Mouse (Mus musculus) heart, adult 2 months (tissue): ENCODE data around the gene Kcnk5. TPM values are rescaled to one million over a fixed set of nuclear protein-coding genes. Genes with fewer than 3 reads are reported as not detected.

Experiments used
- DNase-seq, 2 experiments: peaks; one replicate each; pipeline ENCODE4 v3.0.0; 2021
- H3K27ac ChIP-seq: fragments of 200-600 bp; 2 replicates; pipeline ENCODE4 v1.8.1; 2022
- H3K27me3 ChIP-seq: fragments of 200-500 bp; 2 replicates; pipeline ENCODE4 v1.6.1; 2012; ENCODE audit warnings: mild to moderate bottlenecking, low read length, inconsistent platforms, mixed read lengths; ENCODE audit not compliant: control insufficient read depth, insufficient read depth
- H3K36me3 ChIP-seq: fragments of 200-500 bp; 2 replicates; pipeline ENCODE4 v1.6.1; 2012; ENCODE audit warnings: low read length, inconsistent platforms; ENCODE audit not compliant: control insufficient read depth, insufficient read depth
- H3K4me1 ChIP-seq: fragments of 200-500 bp; 2 replicates; pipeline ENCODE4 v1.6.1; 2011; ENCODE audit warnings: low read length; ENCODE audit not compliant: control insufficient read depth, insufficient read depth
- H3K4me3 ChIP-seq: fragments of 200-600 bp; 2 replicates; pipeline ENCODE4 v1.8.1; 2022
- H3K79me2 ChIP-seq: fragments of 200-500 bp; replicated peaks from 2 replicates; pipeline ENCODE4 v1.6.1; 2012; ENCODE audit warnings: mild to moderate bottlenecking, inconsistent platforms, low read length, moderate library complexity, mixed read lengths; ENCODE audit not compliant: control insufficient read depth, insufficient read depth
- H3K9ac ChIP-seq: fragments of 200-500 bp; 2 replicates; pipeline ENCODE4 v1.6.1; 2012; ENCODE audit warnings: low read depth, mild to moderate bottlenecking, control low read depth, inconsistent platforms, low read length, mixed read lengths
- CTCF ChIP-seq: fragments of 200-600 bp; IDR thresholded peaks from 2 replicates; pipeline ENCODE4 v1.8.1; 2022; ENCODE audit warnings: antibody characterized with exemption, mild to moderate bottlenecking, moderate library complexity
- EP300 ChIP-seq: fragments of 200-500 bp; IDR thresholded peaks from 2 replicates; pipeline ENCODE4 v1.6.1; 2011; ENCODE audit warnings: low read depth, low read length, control low read depth; ENCODE audit not compliant: insufficient read depth
- POLR2A ChIP-seq: fragments of 200-500 bp; IDR thresholded peaks from 2 replicates; pipeline ENCODE4 v1.6.1; 2011; ENCODE audit warnings: mild to moderate bottlenecking, low read depth, low read length, control low read depth; ENCODE audit not compliant: insufficient read depth
- WGBS: fragments of 180-500 bp; shearing (Covaris S2); methylation state at CpG from one replicate; pipeline ENCODE4 v1.1.7; 2018; 5-methylcytosine and 5-hydroxymethylcytosine counted together
- intact Hi-C: fragments of 180-260 bp; cut with DNase I; formaldehyde crosslinking; loops from one replicate; pipeline ENCODE4 v1.15.1; 2025
- polyA plus RNA-seq: library from polyadenylated mRNA; depleted of rRNA; stranded (reverse); fragments of >200 nt; gene quantifications from 2 replicates; pipeline ENCODE4 v1.2.3, GENCODE M21; 2012
- total RNA-seq, 2 experiments: library from RNA; stranded (reverse); gene quantifications; 2 replicates each; pipeline ENCODE4 v1.2.3; 2021

Kcnk5 gene
- total and polyA plus RNA-seq, 3 experiments = 0.65 to 0.84 (median 0.70) TPM

GRCm38 (mm10) chr14:20158727-20159681 lies 22.6 kb downstream of the Kcnk5 start:
- Histone ChIP-seq H3K27ac (no peak overlapping the region), H3K36me3 (no peaks in the 10 kb centered on the region), H3K4me1 (no peaks in the 10 kb centered on the region), H3K4me3 (no peak overlapping the region), H3K9ac (no peak overlapping the region), H3K27me3 (no peaks in the 10 kb centered on the region), H3K79me2 (no peaks in the 10 kb centered on the region)
- intact Hi-C loops = no loop called here
- TF ChIP-seq CTCF (no peak), EP300 (no peak), POLR2A (no peak)
- DNase-seq = no peak
- WGBS = 53% methylated on average over 8 of the region's 8 CpGs

GRCm38 (mm10) chr14:20157595-20157994 lies 24.0 kb downstream of the Kcnk5 start:
- no peaks in the 10 kb centered on the region for H3K4me1 ChIP-seq
- no peak overlapping the region for H3K4me3 ChIP-seq
- H3K79me2 ChIP-seq = no peaks in the 10 kb centered on the region
- H3K27me3 ChIP-seq = no peaks in the 10 kb centered on the region
- no peak overlapping the region for H3K9ac ChIP-seq
- intact Hi-C loops = no loop called here
- no peak for TF ChIP-seq CTCF
- no peak for TF ChIP-seq POLR2A
- no peak for TF ChIP-seq EP300
- no peak for DNase-seq
- H3K27ac ChIP-seq = no peak overlapping the region
- H3K36me3 ChIP-seq = no peaks in the 10 kb centered on the region
- WGBS = 77% methylated on average over 10 of the region's 10 CpGs

GRCm38 (mm10) chr14:20155718-20156117 lies 25.9 kb downstream of the Kcnk5 start:
- Histone ChIP-seq H3K79me2 (no peaks in the 10 kb centered on the region), H3K27ac (no peak overlapping the region), H3K9ac (no peak overlapping the region), H3K4me3 (no peak overlapping the region), H3K4me1 (no peaks in the 10 kb centered on the region), H3K36me3 (no peaks in the 10 kb centered on the region), H3K27me3 (no peaks in the 10 kb centered on the region)
- no peak for TF ChIP-seq CTCF
- no peak for TF ChIP-seq EP300
- TF ChIP-seq POLR2A = no peak
- 59% methylated on average over 10 of the region's 10 CpGs for WGBS
- intact Hi-C loops = no loop called here
- no peak for DNase-seq

DNA sequence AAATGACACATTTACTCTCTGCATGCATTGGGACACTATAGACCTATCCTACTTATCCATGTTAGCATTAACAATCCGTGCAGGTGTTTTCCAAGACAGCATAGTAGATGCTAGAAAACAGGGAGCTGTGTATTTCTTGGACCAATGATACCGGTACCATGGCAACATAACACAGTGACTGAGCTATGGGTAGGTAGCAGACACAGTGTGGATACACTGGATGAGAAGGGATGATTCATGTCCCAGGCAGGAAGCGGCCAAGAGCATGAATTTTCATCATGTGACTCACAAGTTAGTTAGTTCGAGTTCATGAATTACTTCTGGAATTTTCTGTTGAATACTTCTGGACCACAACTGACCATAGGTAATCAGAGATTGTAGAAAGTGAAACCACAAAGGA lies 26.7 kb downstream of the Kcnk5 start:
- no peaks in the 10 kb centered on the region for H3K4me1 ChIP-seq
- 77% methylated on average over 4 of the region's 4 CpGs for WGBS
- TF ChIP-seq CTCF (no peak), POLR2A (no peak), EP300 (no peak)

GRCm38 (mm10) chr14:20154245-20154644 lies 27.4 kb downstream of the Kcnk5 start:
- Histone ChIP-seq H3K79me2 (no peaks in the 10 kb centered on the region), H3K27me3 (no peaks in the 10 kb centered on the region), H3K36me3 (no peaks in the 10 kb centered on the region), H3K4me3 (no peak overlapping the region), H3K27ac (no peak overlapping the region), H3K9ac (no peak overlapping the region), H3K4me1 (no peaks in the 10 kb centered on the region)
- WGBS = 74% methylated on average over 7 of the region's 7 CpGs
- no peak for DNase-seq
- intact Hi-C loops = no loop called here
- no peak for TF ChIP-seq EP300
- TF ChIP-seq CTCF = no peak
- TF ChIP-seq POLR2A = no peak

More for the DNA sequence above, 26.7 kb downstream of the Kcnk5 start:
- DNase-seq = no peak
- no peaks in the 10 kb centered on the region for H3K36me3 ChIP-seq
- H3K79me2 ChIP-seq = no peaks in the 10 kb centered on the region
- H3K4me3 ChIP-seq = no peak overlapping the region
- no peaks in the 10 kb centered on the region for H3K27me3 ChIP-seq
- no peak overlapping the region for H3K9ac ChIP-seq
- intact Hi-C loops = no loop called here
- H3K27ac ChIP-seq = no peak overlapping the region
